Mouse (Mus musculus): Measurements from ENCODE around the gene Ubap1. TPM values are rescaled to one million over a fixed set of nuclear protein-coding genes. Genes with fewer than 3 reads are reported as not detected.

The Ubap1 gene
- polyA plus RNA-seq, 1 experiment from 2014 or later: 28.5 TPM

DNA sequence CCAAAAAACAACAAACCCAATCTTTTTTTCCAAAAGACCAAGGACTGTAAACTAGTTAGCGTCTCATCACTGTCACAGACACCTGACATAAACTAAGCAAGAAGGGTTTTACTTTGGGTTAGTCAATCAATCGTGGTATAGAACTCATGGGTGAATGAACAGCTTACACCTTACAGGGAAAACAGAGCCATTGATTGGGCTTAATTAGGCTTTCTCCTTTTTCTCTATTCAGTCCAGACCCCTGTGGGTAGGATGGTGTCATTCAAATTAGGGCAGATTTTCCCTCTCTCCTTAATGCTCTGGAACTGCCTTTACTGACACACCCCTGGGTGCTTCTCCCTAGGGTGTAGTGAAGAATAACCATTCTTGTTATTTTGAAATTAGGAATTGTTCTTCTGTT, 8.4 kb downstream of the Ubap1 start:
- ATAC-seq (ENCODE audit: low read depth): no peak
- Histone ChIP-seq H3K36me3 (peaks cover 20% of the 10 kb centered on the region), H3K9me3 (replicated peaks) (no peaks in the 10 kb centered on the region), H3K4me1 (replicated peaks) (peaks cover 25% of the 10 kb centered on the region), H3K9ac (no peak overlapping the region), H3K4me3 (replicated peaks) (no peak overlapping the region), H3K4me2 (no peak overlapping the region), H3K27ac (no peak overlapping the region), H3K27me3 (no peaks in the 10 kb centered on the region)
- 82% methylated on average over 2 of the region's 2 CpGs for WGBS (ENCODE audit: insufficient replicate concordance)
- no peak for DNase-seq

DNA sequence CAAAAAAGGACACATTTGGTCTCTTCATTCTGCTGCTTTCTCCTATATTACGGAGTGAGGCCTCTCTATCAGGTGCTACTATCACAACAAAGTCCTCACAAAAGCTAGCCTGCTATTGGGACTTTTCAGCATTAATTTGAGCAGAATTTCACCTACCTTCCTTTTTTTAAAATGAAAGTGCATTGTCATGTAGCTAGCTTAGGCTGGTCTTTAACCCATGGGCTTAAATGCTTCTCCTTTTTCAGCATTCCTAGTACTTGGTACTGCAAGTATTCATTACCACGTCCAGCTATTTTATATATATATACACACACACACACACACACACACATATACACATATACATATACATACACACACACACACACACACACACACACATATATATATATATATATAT, 9.9 kb downstream of the Ubap1 start:
- H3K27ac ChIP-seq: no peak overlapping the region; the same call in 1 of the 2 replicates
- H3K36me3 ChIP-seq: peaks cover 20% of the 10 kb centered on the region
- H3K27me3 ChIP-seq: no peaks in the 10 kb centered on the region
- DNase-seq (no peak), ATAC-seq (ENCODE audit: low read depth) (no peak)
- no peak overlapping the region for H3K9ac ChIP-seq
- H3K4me1 ChIP-seq (replicated peaks): peaks cover 16% of the 10 kb centered on the region
- H3K9me3 ChIP-seq (replicated peaks): no peaks in the 10 kb centered on the region
- H3K4me2 ChIP-seq: no peak overlapping the region
- 79% methylated on average over 2 of the region's 2 CpGs for WGBS (ENCODE audit: insufficient replicate concordance)
- no peak overlapping the region for H3K4me3 ChIP-seq (replicated peaks)

DNA sequence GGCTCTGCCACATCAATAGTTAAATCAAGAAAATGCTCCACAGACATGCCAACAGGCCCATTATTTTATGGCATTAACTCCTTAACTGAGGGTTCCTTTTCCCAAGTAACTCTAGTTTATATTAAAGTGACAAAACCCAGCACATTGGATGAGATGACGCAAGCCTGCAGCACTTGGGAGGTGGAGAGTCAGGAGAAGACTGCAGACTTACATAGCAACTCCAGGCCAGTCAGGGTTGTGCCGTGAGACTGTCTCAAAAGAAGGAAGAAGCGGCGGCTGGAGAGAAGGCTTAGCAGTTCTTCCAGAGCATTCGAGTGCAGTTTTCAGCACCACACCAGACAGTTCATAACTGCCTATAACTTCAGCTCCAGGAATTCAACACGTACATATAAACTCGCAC, 10.6 kb downstream of the Ubap1 start:
- Histone ChIP-seq H3K27me3 (no peaks in the 10 kb centered on the region), H3K9ac (no peak overlapping the region), H3K4me1 (replicated peaks) (peaks cover 16% of the 10 kb centered on the region), H3K4me3 (replicated peaks) (no peak overlapping the region), H3K9me3 (replicated peaks) (no peaks in the 10 kb centered on the region), H3K36me3 (peaks cover 20% of the 10 kb centered on the region), H3K27ac (0 out of 2 replicates have a peak overlapping the region, but pooled peaks have one; percentile 18), H3K4me2 (no peak overlapping the region)
- no peak for ATAC-seq (ENCODE audit: low read depth)
- no peak for DNase-seq
- 81% methylated on average over 7 of the region's 7 CpGs for WGBS (ENCODE audit: insufficient replicate concordance)

DNA sequence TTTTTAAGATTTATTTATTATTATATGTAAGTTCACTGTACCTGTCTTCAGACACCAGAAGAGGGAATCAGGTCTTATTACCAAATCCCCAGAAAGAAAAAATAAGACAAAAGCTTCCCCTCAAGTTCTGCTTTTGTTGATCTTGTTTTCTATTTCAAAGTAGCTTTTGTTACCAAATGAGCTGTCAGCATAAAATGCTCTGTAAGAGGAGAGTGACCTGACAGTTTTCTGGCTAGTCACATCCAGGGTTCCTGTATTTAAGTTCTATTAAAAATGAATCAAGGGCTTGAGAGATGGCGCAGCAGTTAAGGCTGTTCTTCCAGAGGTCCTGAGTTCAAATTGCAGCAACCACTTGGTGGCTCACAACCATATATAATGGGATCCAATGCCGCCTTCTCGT, 12.3 kb downstream of the Ubap1 start:
- no peak for ATAC-seq (ENCODE audit: low read depth)
- Histone ChIP-seq H3K9ac (no peak overlapping the region), H3K4me1 (replicated peaks) (peaks cover 19% of the 10 kb centered on the region), H3K9me3 (replicated peaks) (no peaks in the 10 kb centered on the region), H3K4me2 (no peak overlapping the region), H3K4me3 (replicated peaks) (no peak overlapping the region), H3K27ac (no peak overlapping the region), H3K27me3 (no peaks in the 10 kb centered on the region), H3K36me3 (peaks cover 14% of the 10 kb centered on the region)
- DNase-seq: no peak
- 87% methylated on average over 3 of the region's 3 CpGs for WGBS (ENCODE audit: insufficient replicate concordance)

DNA sequence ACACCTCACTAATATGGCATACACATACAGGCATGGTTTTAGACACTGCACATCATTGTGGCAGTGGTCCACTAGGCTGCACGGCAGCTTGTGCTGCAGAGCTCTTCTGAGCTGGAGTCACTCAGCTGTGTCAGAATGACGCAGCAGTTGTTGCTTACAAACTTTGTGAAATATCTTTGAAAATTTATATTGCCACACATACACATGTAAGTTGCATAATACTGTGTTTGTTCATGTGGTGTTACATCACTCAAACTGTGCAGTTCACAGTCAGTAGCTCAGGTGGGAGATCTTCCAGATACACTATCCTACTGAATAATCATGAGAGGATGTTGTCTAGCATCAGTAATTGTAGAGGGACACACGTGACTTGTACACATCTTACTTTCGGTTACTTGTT, 19.4 kb downstream of the Ubap1 start:
- ATAC-seq (ENCODE audit: low read depth) (peak; percentile 75), DNase-seq (no peak)
- no peaks in the 10 kb centered on the region for H3K27me3 ChIP-seq
- peak overlapping the region; percentile 54 for H3K27ac ChIP-seq
- H3K9me3 ChIP-seq (replicated peaks): no peaks in the 10 kb centered on the region
- H3K4me3 ChIP-seq (replicated peaks): no peak overlapping the region
- no peak overlapping the region for H3K4me2 ChIP-seq
- H3K36me3 ChIP-seq: peaks cover 50% of the 10 kb centered on the region
- H3K9ac ChIP-seq: no peak overlapping the region
- peaks cover 16% of the 10 kb centered on the region for H3K4me1 ChIP-seq (replicated peaks)
- 78% methylated on average over 4 of the region's 4 CpGs for WGBS (ENCODE audit: insufficient replicate concordance)

GRCm38 (mm10) chr4:41369702-41370437, 21.1 kb downstream of the Ubap1 start:
- H3K4me2 ChIP-seq: no peak overlapping the region
- DNase-seq (no peak), ATAC-seq (ENCODE audit: low read depth) (no peak)
- H3K36me3 ChIP-seq: peaks cover 52% of the 10 kb centered on the region
- H3K9me3 ChIP-seq (replicated peaks): no peaks in the 10 kb centered on the region
- no peaks in the 10 kb centered on the region for H3K27me3 ChIP-seq
- H3K4me3 ChIP-seq (replicated peaks): no peak overlapping the region
- WGBS (ENCODE audit: insufficient replicate concordance): 80% methylated on average over 9 of the region's 9 CpGs
- H3K4me1 ChIP-seq (replicated peaks): peaks cover 14% of the 10 kb centered on the region
- H3K9ac ChIP-seq: no peak overlapping the region
- H3K27ac ChIP-seq: no peak overlapping the region

GRCm38 (mm10) chr4:41377567-41377966, 28.8 kb downstream of the Ubap1 start:
- H3K36me3 ChIP-seq: peaks cover 74% of the 10 kb centered on the region
- H3K4me2 ChIP-seq: no peak overlapping the region
- no peak overlapping the region for H3K9ac ChIP-seq
- H3K4me1 ChIP-seq (replicated peaks): peaks cover 19% of the 10 kb centered on the region
- no peaks in the 10 kb centered on the region for H3K27me3 ChIP-seq
- ATAC-seq (ENCODE audit: low read depth) (no peak), DNase-seq (no peak)
- no peaks in the 10 kb centered on the region for H3K9me3 ChIP-seq (replicated peaks)
- H3K27ac ChIP-seq: no peak overlapping the region
- no peak overlapping the region for H3K4me3 ChIP-seq (replicated peaks)

- no peak overlapping the region for H3K27ac ChIP-seq
- ATAC-seq (ENCODE audit: low read depth): peak; percentile 76
- WGBS (ENCODE audit: insufficient replicate concordance): 54% methylated on average over 5 of the region's 5 CpGs
Measured at GRCm38 (mm10) chr4:41381213-41381950, 32.6 kb downstream of the Ubap1 start.

DNA sequence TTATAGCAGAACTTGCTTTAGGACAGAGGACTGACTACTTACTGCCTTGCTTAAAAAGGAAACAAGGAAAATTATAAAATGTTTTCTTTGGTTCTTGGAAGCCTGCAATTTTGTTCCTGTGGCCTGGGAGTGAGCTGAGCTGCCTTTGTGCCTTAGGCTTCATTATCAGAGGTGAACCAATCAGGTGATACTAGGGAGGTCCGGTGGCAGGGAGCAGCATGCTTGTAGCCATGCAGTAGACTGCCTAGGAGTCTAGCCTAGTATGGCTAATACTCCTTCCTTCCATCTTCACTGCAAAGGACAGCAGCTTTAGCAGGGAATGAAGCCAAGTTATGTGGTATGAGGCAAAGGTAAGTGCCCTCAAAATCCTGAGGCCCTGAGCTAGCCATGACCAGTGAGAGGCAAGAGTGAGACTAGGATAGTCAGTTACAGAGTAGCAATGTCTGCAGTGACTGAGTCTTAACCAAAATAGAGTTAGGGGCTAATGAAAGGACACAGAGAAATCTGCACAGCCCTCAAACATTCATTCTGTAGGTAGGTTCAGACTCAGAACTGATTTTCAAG, 37.7 kb downstream of the Ubap1 start:
- Histone ChIP-seq H3K27ac (peak overlapping the region; percentile 98), H3K27me3 (no peaks in the 10 kb centered on the region), H3K9ac (peak overlapping the region; percentile 68), H3K4me2 (peak overlapping the region; percentile 61), H3K4me1 (replicated peaks) (peaks cover 44% of the 10 kb centered on the region), H3K36me3 (peaks cover 87% of the 10 kb centered on the region), H3K9me3 (replicated peaks) (no peaks in the 10 kb centered on the region), H3K4me3 (replicated peaks) (no peak overlapping the region)
- ATAC-seq (ENCODE audit: low read depth): 0 out of 2 replicates have a peak, but pooled peaks have one; percentile 33
- 52% methylated on average over 1 of the region's 1 CpGs for WGBS (ENCODE audit: insufficient replicate concordance)
- DNase-seq: no peak

More at GRCm38 (mm10) chr4:41381213-41381950, 32.6 kb downstream of the Ubap1 start:
- Histone ChIP-seq H3K4me1 (replicated peaks) (peaks cover 25% of the 10 kb centered on the region), H3K4me2 (no peak overlapping the region), H3K27me3 (no peaks in the 10 kb centered on the region), H3K36me3 (peaks cover 84% of the 10 kb centered on the region), H3K9me3 (replicated peaks) (no peaks in the 10 kb centered on the region), H3K4me3 (replicated peaks) (no peak overlapping the region), H3K9ac (no peak overlapping the region)
- DNase-seq: no peak

GRCm38 (mm10) chr4:41387755-41388469, 39.1 kb downstream of the Ubap1 start:
- WGBS (ENCODE audit: insufficient replicate concordance): 42% methylated on average over 7 of the region's 7 CpGs

DNA sequence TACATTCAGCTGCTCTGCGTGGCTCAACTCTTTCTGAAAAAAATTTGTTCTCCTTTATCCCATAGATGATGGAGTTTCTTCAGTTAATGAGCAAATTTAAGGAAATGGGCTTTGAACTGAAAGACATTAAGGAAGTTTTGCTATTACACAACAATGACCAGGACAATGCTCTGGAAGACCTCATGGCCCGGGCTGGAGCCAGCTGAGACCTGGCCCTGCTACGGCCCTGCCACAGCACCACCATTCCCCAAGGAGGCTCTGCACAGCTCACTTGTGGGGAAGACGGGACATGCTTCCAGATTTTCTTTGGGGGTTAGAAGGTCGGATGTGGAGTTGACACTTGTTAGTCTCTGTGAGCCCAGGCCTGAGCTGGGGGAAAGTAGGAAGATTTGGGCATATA, 39.8 kb downstream of the Ubap1 start:
- no peaks in the 10 kb centered on the region for H3K9me3 ChIP-seq (replicated peaks)
- H3K4me1 ChIP-seq (replicated peaks): peaks cover 38% of the 10 kb centered on the region
- H3K36me3 ChIP-seq: peaks cover 88% of the 10 kb centered on the region
- H3K27ac ChIP-seq: peak overlapping the region; percentile 98
- H3K4me3 ChIP-seq (replicated peaks): peak overlapping the region; percentile 50
- 86% methylated on average over 5 of the region's 5 CpGs for WGBS (ENCODE audit: insufficient replicate concordance)
- peak overlapping the region; percentile 73 for H3K9ac ChIP-seq
- ATAC-seq (ENCODE audit: low read depth): no peak
- peak overlapping the region; percentile 61 for H3K4me2 ChIP-seq
- DNase-seq: no peak
- no peaks in the 10 kb centered on the region for H3K27me3 ChIP-seq

More at GRCm38 (mm10) chr4:41387755-41388469, 39.1 kb downstream of the Ubap1 start:
- H3K4me1 ChIP-seq (replicated peaks): peaks cover 38% of the 10 kb centered on the region
- peak; percentile 99 for ATAC-seq (ENCODE audit: low read depth)
- no peaks in the 10 kb centered on the region for H3K27me3 ChIP-seq
- H3K9me3 ChIP-seq (replicated peaks): no peaks in the 10 kb centered on the region
- peak overlapping the region; percentile 50 for H3K4me3 ChIP-seq (replicated peaks)
- H3K36me3 ChIP-seq: peaks cover 88% of the 10 kb centered on the region
- H3K4me2 ChIP-seq: peak overlapping the region; percentile 61
- DNase-seq: peak; percentile 80
- peak overlapping the region; percentile 73 for H3K9ac ChIP-seq
- H3K27ac ChIP-seq: peak overlapping the region; percentile 98
